Mouse (Mus musculus): ENCODE data around the gene Tbc1d13. TPM values are rescaled to one million over a fixed set of nuclear protein-coding genes. Genes with fewer than 3 reads are reported as not detected.
A peak's percentile ranks its signal among the peaks of the same experiment; 100 is the strongest.
"Not testable (repeated sequence)": the region's sequence is repeated elsewhere in the genome, so short reads cannot be mapped to it uniquely, and the experiment has no call there.

Tbc1d13 gene
- polyA plus RNA-seq, 1 experiment from 2014 or later = 6.4 TPM

DNA sequence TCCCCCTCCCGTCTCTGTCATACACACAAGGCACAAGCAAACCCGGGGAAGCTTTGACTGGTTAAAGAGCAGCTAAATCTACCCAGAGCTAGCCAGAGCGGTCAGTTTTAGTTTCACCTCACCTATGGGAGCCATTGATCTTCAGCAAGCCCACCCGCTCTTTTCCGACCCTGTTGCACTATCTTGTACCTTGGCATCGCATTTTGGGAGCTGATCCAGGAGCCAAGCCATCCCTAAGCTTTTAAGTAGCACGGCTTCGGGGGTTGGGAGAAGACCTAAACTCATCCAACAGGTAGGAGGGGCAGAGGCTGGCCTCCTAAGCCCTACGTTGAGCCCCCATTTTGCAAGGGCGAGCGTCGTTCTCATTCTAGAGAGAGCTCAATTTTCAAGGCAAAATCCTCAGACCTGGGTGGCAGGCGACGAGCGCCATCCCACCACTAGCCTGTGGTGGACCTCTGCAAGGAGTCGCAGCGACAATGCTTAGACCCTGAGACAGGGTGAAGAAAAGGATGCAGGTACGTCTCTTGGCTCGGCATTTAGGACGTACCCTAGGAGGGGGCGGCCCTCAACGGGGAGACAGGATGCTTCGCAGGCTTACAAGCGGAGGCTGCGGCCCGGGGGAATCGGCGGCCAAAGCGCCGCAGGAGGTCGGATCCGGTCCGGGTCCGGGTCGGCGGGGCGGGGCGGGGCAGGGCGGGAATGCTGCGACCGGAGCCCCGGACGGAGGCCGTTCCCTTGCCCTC is 9.6 kb upstream of the Tbc1d13 start:
- WGBS = under 1% methylated on average over 44 of the region's 44 CpGs
- H3K4me1 ChIP-seq (replicated peaks; ENCODE audit: insufficient read depth, low read length) = peaks cover 15% of the 10 kb centered on the region; the same call in 1 of the 2 replicates
- H3K9ac ChIP-seq (ENCODE audit: low read depth, low read length) = peak overlapping the region; percentile 88
- no peaks in the 10 kb centered on the region for H3K27me3 ChIP-seq (ENCODE audit: insufficient read depth, low read length)
- no peaks in the 10 kb centered on the region for H3K36me3 ChIP-seq (ENCODE audit: insufficient read depth, low read length)
- H3K27ac ChIP-seq = peak overlapping the region; percentile 90
- no peak; the same call in 1 of the 2 replicates for TF ChIP-seq CTCF (IDR thresholded peaks at IDR 0.05; ENCODE audit: low read depth)
- peak overlapping the region; percentile 71 for H3K4me3 ChIP-seq (replicated peaks; ENCODE audit: low read depth, low read length)
- DNase-seq (ENCODE audit: low spot score) (no peak), ATAC-seq (replicated peaks; ENCODE audit: low FRiP score, low read depth) (no peak; the same call in 1 of the 2 replicates)
- no peaks in the 10 kb centered on the region for H3K9me3 ChIP-seq (replicated peaks; ENCODE audit: low read length)
- peak overlapping the region; percentile 94 for H3K4me2 ChIP-seq (ENCODE audit: low read length)

DNA sequence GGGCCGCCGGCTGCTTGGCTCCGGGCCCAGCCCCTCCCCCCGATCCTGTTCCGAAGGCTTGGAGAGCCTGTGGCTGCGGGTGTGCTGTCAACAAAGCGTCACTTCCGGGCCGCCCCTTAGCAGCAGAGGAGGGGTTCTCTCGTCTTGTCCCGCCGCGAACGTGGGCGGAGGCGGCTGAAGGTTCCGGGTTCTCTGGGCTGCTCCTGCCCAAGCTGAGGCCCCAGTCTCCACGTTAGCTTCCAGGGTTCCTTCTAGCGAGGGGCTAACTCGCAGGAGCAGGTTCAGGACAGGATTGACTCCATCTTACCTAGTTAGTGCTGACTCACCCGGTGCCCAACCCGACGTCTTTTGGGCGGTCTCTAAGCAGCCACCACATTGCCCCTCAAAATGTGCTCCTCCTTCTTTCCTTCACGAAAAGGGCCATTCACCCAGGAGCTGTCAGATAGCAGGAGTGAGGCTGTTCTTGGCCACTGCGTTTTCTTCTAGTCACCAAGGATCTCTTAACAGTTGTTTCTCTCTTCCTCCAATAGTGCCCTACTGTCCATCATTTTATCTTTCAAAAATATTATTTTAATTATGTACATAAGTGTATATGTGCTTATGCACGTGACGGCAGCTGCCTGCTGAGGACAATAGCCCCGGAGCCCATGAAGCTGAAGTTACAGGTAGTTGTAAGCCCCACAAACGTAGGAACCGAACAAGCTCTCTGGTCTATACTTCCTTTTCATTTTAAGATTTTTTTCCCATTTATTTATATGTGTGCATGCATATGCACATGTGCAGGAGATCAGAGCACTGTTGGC is 8.9 kb upstream of the Tbc1d13 start, which contains the start of gene Zer1:
Zer1 (minus strand) TSS at position 114 of the 803 bp plus-strand sequence.
- 9% methylated on average over 29 of the region's 31 CpGs for WGBS
- H3K4me2 ChIP-seq (ENCODE audit: low read length) = peak within 1 kb of the TSS; percentile 94
- ATAC-seq (replicated peaks; ENCODE audit: low FRiP score, low read depth) (peak; percentile 92), DNase-seq (ENCODE audit: low spot score) (peak; percentile 97)
- H3K27me3 ChIP-seq (ENCODE audit: insufficient read depth, low read length) = no peaks in the 10 kb centered on the region
- no peaks in the 10 kb centered on the region for H3K9me3 ChIP-seq (replicated peaks; ENCODE audit: low read length)
- H3K4me3 ChIP-seq (replicated peaks; ENCODE audit: low read depth, low read length) = peak within 1 kb of the TSS; percentile 71
- H3K27ac ChIP-seq = peak within 1 kb of the TSS; percentile 90
- no peak for TF ChIP-seq CTCF (IDR thresholded peaks at IDR 0.05; ENCODE audit: low read depth)
- peaks cover 15% of the 10 kb centered on the region; the same call in 1 of the 2 replicates for H3K4me1 ChIP-seq (replicated peaks; ENCODE audit: insufficient read depth, low read length)
- peak within 1 kb of the TSS; percentile 88 for H3K9ac ChIP-seq (ENCODE audit: low read depth, low read length)
- H3K36me3 ChIP-seq (ENCODE audit: insufficient read depth, low read length) = no peaks in the 10 kb centered on the region

DNA sequence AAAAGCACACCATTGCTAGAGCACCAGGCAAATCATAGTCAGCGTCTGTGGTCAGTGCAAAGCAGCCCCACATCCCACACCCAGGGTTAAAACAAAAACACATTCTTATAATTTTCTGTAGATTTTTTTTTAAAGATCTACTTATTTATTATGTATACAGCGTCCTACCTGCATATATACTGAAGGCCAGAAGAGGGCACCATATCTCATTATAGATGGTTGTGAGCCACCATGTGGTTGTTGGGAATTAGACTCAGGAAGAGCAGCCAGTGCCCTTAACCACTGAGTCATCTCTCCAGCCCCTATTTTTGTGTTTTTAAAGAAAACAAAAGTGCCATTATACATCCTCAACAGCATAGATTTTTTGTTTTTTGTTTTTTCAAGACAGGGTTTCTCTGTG is 4.8 kb upstream of the Tbc1d13 start:
- no peak overlapping the region for H3K4me3 ChIP-seq (replicated peaks; ENCODE audit: low read depth, low read length)
- H3K36me3 ChIP-seq (ENCODE audit: insufficient read depth, low read length) = no peaks in the 10 kb centered on the region
- H3K27me3 ChIP-seq (ENCODE audit: insufficient read depth, low read length) = no peaks in the 10 kb centered on the region
- H3K4me2 ChIP-seq (ENCODE audit: low read length) = no peak overlapping the region
- H3K27ac ChIP-seq = no peak overlapping the region
- H3K4me1 ChIP-seq (replicated peaks; ENCODE audit: insufficient read depth, low read length) = 0 out of 2 replicates have a peak, but pooled peaks cover 9% of the 10 kb centered on the region
- no peaks in the 10 kb centered on the region for H3K9me3 ChIP-seq (replicated peaks; ENCODE audit: low read length)
- TF ChIP-seq CTCF (IDR thresholded peaks at IDR 0.05; ENCODE audit: low read depth) = peak; percentile 89
- no peak overlapping the region for H3K9ac ChIP-seq (ENCODE audit: low read depth, low read length)
- ATAC-seq (replicated peaks; ENCODE audit: low FRiP score, low read depth) (no peak), DNase-seq (ENCODE audit: low spot score) (peak; percentile 81)
- WGBS = 22% methylated on average over 2 of the region's 2 CpGs

DNA sequence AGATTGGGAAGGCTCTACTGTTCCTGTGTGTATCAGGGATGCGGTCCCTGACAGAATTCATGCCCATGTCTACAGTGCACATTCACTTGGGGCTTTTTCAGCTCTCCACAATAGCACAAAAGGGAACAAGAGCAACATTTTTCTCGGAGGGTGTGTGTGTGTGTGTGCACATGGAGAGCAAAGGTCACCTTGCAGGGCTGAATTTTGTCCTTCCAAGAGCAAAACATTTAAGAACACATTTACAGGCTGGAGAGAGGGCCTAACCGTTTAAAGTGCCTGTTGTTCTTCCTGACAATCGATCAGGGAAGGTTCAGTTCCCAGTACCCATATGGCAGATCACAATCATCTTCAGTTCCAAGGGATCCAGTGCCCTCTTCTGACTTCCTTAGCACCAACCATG is 3.4 kb upstream of the Tbc1d13 start:
- DNase-seq (ENCODE audit: low spot score) (no peak), ATAC-seq (replicated peaks; ENCODE audit: low FRiP score, low read depth) (no peak)
- 66% methylated on average over 4 of the region's 4 CpGs for WGBS
- no peaks in the 10 kb centered on the region for H3K27me3 ChIP-seq (ENCODE audit: insufficient read depth, low read length)
- H3K4me3 ChIP-seq (replicated peaks; ENCODE audit: low read depth, low read length) = no peak overlapping the region
- 0 out of 2 replicates have a peak, but pooled peaks cover 11% of the 10 kb centered on the region for H3K4me1 ChIP-seq (replicated peaks; ENCODE audit: insufficient read depth, low read length)
- no peak overlapping the region for H3K9ac ChIP-seq (ENCODE audit: low read depth, low read length)
- H3K4me2 ChIP-seq (ENCODE audit: low read length) = no peak overlapping the region
- H3K36me3 ChIP-seq (ENCODE audit: insufficient read depth, low read length) = no peaks in the 10 kb centered on the region
- no peak for TF ChIP-seq CTCF (IDR thresholded peaks at IDR 0.05; ENCODE audit: low read depth)
- no peak overlapping the region for H3K27ac ChIP-seq
- H3K9me3 ChIP-seq (replicated peaks; ENCODE audit: low read length) = no peaks in the 10 kb centered on the region

DNA sequence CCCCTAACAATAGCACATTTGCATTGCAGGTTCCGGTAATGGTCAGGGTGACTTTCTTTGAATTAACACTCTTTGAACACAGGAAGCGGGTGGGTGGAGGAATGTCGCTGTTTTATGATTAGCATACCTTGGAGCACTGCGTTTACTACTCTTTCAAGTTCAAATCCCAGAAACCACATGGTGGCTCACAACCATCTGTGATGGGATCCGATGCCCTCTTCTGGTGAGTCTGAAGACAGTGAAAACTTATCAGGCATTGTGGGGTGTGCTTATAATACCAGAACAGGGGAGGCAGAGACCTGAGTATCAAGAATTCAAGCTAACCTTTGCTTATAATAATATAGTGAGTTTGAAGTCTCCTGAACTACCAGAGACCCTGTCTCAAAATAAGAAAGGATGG is 2.3 kb upstream of the Tbc1d13 start:
- not testable (repeated sequence) for H3K4me3 ChIP-seq (replicated peaks; ENCODE audit: low read depth, low read length); H3K4me2 ChIP-seq (ENCODE audit: low read length); H3K27me3 ChIP-seq (ENCODE audit: insufficient read depth, low read length); ATAC-seq (replicated peaks; ENCODE audit: low FRiP score, low read depth); H3K9me3 ChIP-seq (replicated peaks; ENCODE audit: low read length); DNase-seq (ENCODE audit: low spot score); H3K36me3 ChIP-seq (ENCODE audit: insufficient read depth, low read length); H3K9ac ChIP-seq (ENCODE audit: low read depth, low read length); H3K27ac ChIP-seq
- peak; percentile 42 for TF ChIP-seq CTCF (IDR thresholded peaks at IDR 0.05; ENCODE audit: low read depth)
- WGBS = 44% methylated on average over 5 of the region's 5 CpGs
- 0 out of 2 replicates have a peak, but pooled peaks cover 12% of the 10 kb centered on the region for H3K4me1 ChIP-seq (replicated peaks; ENCODE audit: insufficient read depth, low read length)
